Mouse (Mus musculus): Measurements from ENCODE around the gene Wscd2.

Wscd2 gene

GRCm38 (mm10) chr5:113490033-113490432 lies at the start of gene Wscd2:
TSS of gene Wscd2 (plus strand) at chr5:113490333.
- DNase-seq (ENCODE audit: low read depth) = no peak

GRCm38 (mm10) chr5:113442180-113442579 lies 48.0 kb upstream of the Wscd2 start:
- DNase-seq (ENCODE audit: low read depth) = no peak

- no peak for DNase-seq (ENCODE audit: low read depth)
Measured at GRCm38 (mm10) chr5:113448023-113448734, 42.0 kb upstream of the Wscd2 start.

- DNase-seq (ENCODE audit: low read depth) = no peak
Measured at GRCm38 (mm10) chr5:113449336-113449735, 40.8 kb upstream of the Wscd2 start.

DNA sequence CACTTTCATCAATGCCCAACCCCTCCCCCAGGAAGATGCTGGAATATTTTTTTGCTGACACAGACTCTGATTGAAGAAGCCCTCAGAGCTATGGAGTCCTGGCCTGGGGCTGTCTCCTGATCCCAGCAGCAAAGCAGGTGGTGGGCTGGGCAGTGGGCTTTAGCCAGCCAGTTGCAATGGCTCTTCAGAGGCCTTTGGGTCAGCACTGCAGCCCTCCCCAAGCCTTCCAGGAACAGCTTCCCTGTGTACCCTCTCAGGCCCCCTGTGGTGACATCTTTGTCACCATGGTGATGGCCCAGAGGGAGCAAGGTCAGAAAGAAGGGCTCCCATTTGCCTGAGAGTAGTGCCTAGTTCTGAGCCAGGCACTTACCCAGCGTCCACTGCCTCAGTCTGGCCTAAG lies 37.4 kb upstream of the Wscd2 start:
- DNase-seq (ENCODE audit: low read depth) = no peak

GRCm38 (mm10) chr5:113453356-113453755 lies 36.8 kb upstream of the Wscd2 start:
- DNase-seq (ENCODE audit: low read depth) = no peak

- no peak for DNase-seq (ENCODE audit: low read depth)
Measured at GRCm38 (mm10) chr5:113456020-113456419, 34.1 kb upstream of the Wscd2 start.

DNA sequence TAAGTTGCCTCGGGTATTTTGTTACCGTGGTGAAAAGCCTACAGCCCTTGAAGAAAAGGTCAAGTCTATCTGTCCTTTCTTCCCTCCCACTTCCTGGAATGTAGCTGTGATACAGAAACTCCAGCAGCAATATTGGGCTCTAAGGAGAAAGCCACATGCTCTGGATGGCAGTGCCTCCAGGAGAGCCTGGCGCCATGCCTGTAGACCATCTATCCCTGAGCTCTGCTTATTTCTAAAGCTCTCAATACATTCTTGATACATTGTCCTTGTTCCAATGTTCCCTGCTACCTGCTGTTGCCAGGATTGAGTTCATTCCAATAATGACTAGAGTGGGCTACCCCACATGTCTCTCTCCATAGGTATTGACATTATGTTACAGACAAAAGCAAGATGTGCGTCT lies 33.4 kb upstream of the Wscd2 start:
- DNase-seq (ENCODE audit: low read depth) = no peak

- DNase-seq (ENCODE audit: low read depth) = no peak
Measured at GRCm38 (mm10) chr5:113457260-113457659, 32.9 kb upstream of the Wscd2 start.

GRCm38 (mm10) chr5:113459942-113460341 lies 30.2 kb upstream of the Wscd2 start:
- DNase-seq (ENCODE audit: low read depth) = no peak

DNA sequence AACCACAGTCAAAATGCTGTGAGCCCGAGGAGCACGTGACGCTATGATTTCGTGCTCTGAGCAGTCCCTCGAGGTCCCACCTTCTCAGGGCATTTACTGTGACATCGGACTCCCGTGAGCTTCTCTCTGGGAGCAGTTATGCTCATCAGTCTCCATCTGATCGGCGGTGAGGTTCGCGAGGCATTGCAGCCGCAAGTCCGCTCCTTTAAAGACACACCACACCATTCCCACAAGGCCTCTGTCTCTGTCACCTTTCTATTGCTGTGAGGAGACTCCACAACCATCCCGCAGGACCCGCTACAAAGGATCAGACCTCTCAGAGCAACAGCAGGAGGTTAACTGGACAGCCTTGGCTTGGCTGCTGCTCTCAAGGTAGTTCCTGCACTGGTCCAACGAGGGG lies 28.6 kb upstream of the Wscd2 start:
- DNase-seq (ENCODE audit: low read depth) = no peak

- DNase-seq (ENCODE audit: low read depth) = no peak
Measured at GRCm38 (mm10) chr5:113461998-113462625, 28.0 kb upstream of the Wscd2 start.

DNA sequence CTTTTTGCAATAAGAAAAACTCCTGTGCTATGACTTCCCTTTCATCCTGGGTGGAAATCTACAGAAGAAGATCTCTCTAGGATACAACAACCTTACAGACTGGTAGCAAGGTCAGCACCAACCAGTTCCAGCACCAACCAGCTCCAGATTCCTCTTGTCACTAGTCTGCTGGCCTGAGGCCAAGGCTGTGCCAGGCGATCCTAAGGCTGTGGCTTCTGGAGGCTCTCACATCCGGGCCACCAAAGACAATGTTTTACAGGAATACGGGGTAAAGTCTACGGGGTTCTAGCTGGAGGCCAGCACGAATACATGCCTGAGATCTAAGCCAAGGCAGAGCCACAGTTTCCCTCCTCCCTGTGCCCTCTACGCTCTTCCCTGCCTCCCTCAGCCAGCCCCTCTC lies 25.4 kb upstream of the Wscd2 start:
- no peak for DNase-seq (ENCODE audit: low read depth)

- no peak for DNase-seq (ENCODE audit: low read depth)
Measured at GRCm38 (mm10) chr5:113466536-113466935, 23.6 kb upstream of the Wscd2 start.

DNA sequence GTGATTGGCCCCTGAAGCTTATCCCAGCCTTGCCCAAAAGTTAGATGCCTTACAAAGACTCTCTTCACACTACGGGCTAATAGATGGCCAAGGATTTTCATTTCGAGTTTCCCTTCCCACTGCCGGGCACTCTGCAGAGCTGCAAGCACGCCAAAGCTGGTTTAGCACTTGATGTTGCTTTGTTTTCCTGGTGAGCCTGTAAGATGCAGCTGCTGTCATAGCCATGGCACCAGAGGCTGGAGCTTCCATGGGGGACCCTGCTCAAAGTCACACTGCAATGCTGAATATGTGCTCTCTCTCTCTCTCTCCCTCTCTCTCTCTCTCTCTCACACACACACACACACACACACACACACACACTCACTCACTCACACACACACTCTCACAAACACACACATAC lies 23.1 kb upstream of the Wscd2 start:
- DNase-seq (ENCODE audit: low read depth) = no peak

DNA sequence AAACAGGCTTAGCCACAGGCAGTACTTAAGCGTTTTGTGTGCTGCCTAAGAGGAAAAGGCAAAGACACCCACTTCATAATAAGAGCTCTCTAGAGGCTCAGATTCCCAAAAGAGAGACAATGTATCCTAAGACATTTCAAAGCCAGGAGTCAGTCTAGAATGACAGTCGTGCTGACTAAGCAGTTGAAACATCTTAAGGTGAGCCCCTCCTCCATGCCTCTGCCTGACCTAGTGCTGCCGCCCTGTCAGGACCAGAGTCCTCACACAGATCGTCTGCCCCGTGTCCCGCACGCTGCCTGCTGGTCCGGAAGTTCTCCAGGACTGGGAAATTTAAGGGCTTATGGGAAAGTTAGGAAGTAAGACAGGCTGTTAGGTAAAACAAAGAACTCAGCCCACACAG lies 22.4 kb upstream of the Wscd2 start:
- no peak for DNase-seq (ENCODE audit: low read depth)

- no peak for DNase-seq (ENCODE audit: low read depth)
Measured at GRCm38 (mm10) chr5:113468625-113469024, 21.5 kb upstream of the Wscd2 start.

GRCm38 (mm10) chr5:113469231-113469630 lies 20.9 kb upstream of the Wscd2 start:
- no peak for DNase-seq (ENCODE audit: low read depth)

GRCm38 (mm10) chr5:113469826-113470225 lies 20.3 kb upstream of the Wscd2 start:
- DNase-seq (ENCODE audit: low read depth) = no peak

- peak; percentile 19 for DNase-seq (ENCODE audit: low read depth)
Measured at GRCm38 (mm10) chr5:113471417-113471816, 18.7 kb upstream of the Wscd2 start.

GRCm38 (mm10) chr5:113472339-113472738 lies 17.8 kb upstream of the Wscd2 start:
- DNase-seq (ENCODE audit: low read depth) = no peak

- DNase-seq (ENCODE audit: low read depth) = no peak
Measured at GRCm38 (mm10) chr5:113476816-113477215, 13.3 kb upstream of the Wscd2 start.

DNA sequence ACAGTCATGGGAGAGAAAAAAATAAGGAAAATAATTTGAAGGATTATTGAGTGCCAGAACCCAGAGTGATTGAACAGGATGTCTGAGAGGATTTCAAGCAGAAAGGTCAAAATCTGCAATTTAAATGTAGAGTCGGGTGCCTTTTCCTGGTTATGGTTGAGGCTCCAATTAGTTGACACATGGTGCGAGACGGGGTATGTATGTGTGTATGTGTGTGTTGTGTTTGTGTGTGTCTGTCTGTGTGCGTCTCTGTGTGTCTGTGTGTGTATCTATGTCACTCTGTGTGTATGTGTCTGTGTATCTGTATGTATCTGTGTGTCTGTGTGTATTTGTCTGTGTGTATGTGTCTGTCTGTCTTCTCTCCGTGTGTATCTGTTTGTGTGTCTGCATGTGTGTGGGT lies 11.1 kb upstream of the Wscd2 start:
- DNase-seq (ENCODE audit: low read depth) = no peak

DNA sequence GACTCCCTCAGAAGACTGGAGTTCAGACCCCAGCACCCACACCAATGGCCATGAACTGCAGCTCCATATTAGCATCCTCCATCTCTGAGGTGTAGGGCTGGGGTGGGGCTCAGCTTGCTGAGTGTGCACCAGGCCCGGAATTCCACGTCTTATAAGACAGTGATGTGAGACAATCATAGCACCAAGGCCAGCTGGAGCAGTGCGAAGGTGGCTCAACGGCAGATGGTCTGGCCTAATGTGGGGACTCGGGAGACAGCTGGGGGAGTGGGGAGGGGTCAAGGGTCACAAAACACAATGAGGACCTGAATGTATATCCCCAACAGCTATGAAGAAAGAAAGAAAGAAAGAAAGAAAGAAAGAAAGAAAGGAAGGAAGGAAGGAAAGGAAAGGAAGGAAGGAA lies 9.7 kb upstream of the Wscd2 start:
- DNase-seq (ENCODE audit: low read depth) = no peak

All from c-Kit-positive CD71-positive TER-119-negative erythroid progenitor cells, embryonic 14.5 days (primary cell).